Mouse (Mus musculus) thymus, postnatal 0 days (tissue): ENCODE results near the gene Lrp6. TPM values are rescaled to one million over a fixed set of nuclear protein-coding genes. Genes with fewer than 3 reads are reported as not detected.

Experiments used
- DNase-seq: peaks from one replicate; pipeline ENCODE4 v3.0.0-alpha.2; 2015; ENCODE audit warnings: low spot score
- polyA plus RNA-seq: library from polyadenylated mRNA; unstranded; fragments of >200 nt; fragmentation: Nextera tagmentation; extraction: Ambion mirVana; gene quantifications from 2 replicates; pipeline ENCODE4 v1.2.1, GENCODE M21; 2015

Lrp6 gene
- polyA plus RNA-seq, 1 experiment from 2014 or later: 22.0 TPM

- DNase-seq: peak; percentile 42
These were observed 33.7 kb downstream of the Lrp6 start for GRCm38 (mm10) chr6:134533021-134533420.

DNA sequence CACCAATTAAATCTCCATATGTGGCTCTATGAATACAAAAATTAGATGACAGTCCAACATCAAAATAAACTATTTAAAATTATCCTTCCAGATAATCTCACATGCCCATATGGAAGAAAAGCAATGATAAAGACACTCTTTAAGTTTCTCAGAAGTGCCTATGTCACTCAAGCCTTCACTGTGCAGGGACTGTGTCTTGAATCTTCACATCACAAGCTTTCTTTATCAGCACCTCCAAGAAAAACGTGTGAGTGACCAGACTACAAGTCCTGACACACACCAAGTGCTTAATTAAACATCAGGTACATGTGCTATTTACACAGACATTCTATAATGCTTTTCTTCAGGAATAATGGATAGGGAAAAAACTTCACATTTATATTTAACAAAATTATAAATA lies 34.8 kb downstream of the Lrp6 start:
- no peak for DNase-seq

DNA sequence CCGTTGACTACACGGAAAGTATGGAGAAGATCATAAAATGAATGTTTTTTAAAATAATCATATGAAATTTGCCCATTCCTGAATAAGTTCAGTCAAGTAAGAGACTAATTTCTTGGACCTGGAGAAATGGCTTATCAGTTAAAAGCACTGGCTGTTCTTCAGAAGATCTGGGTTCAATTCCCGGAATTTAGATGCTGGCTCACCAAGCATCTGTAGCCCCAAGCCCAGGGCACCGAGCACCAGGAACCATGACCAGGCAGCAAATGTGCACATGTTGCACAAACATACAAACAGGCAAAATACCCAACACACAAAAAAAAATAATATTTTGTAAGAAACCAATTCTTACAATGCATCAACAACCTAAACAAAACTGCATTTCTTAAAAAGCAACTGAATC lies 37.4 kb downstream of the Lrp6 start:
- no peak for DNase-seq

- no peak for DNase-seq
These were observed 38.4 kb downstream of the Lrp6 start for GRCm38 (mm10) chr6:134528396-134528795.

DNA sequence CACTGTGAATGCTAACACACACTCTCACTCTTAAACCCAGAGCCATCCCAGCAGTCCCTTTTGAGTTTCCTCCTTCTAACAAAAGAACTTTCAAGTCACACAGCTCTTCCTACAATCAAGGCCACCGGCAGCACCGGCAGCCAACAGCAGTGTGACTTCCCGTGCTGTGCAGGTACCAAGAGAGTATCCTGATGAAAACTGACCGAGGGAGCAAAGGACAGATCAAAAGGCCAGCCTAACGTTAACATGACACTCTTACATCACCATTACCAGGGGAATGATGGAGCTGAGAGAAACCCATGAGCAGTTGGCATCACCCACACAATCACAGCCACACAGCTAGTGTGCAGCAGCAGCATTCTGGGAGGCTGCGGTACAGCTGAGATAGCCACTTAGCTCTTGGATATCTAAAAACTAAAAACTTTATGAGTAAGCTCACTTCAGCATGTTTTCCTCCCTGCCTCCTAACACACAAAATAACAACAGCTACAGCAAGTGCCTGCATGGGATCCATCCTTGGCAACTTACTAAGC lies 39.1 kb downstream of the Lrp6 start:
- no peak for DNase-seq

DNA sequence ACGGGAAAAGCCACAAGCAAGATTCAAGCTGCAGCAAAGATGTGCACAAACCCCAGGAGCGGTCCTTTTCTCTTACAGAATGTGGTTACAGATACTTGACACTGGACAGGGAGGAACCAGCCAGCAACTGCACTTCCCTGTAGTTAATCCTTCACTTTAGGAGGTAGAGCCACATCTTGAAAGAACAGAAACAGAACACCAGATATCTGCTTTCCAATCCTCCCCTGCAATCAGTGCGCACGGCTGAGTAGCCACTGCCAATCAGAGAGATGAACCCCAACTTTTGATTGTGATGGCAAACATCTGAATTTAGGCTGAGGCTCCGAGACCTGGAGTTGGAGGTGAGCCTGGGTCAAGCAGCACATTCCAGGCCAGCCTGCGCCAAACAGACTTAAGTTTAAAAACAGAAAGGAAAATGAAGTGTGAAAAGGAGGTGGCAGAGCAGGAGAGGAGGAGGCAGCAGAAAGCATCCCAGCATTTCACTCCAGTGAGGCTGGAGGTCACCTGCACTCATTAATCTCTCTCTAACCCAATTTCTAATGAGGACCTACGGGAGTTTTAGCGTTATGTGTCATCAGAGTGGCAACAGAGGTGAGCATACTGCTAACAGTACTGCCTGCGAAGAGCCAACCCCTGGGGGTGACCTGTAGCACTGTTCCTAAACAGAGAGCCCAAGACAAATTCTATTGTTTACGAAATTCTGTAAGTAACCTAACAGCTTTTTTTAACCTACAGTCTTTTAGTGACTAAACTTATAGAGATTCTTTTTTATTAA lies 39.8 kb downstream of the Lrp6 start:
- no peak for DNase-seq

GRCm38 (mm10) chr6:134526275-134526674 lies 40.5 kb downstream of the Lrp6 start:
- no peak for DNase-seq

DNA sequence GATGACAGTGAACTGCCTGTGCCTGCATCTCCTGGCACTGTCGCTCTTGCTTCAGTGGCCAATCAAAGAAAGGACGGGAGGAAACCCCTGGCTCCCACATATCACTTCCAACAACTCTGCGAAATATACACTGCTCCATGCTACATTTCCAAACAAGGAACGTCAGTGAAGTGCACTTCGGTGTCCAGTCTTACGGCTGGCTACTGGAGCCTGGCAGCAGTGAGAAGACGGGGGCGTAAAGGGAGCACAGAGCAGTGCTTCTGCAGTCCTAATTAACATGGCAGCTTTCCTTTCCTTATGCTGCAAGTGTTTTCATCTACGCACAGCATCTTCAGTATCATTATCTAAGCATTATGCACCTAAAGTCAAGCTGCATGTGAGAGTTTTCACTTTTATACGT lies 45.4 kb downstream of the Lrp6 start:
- no peak for DNase-seq

DNA sequence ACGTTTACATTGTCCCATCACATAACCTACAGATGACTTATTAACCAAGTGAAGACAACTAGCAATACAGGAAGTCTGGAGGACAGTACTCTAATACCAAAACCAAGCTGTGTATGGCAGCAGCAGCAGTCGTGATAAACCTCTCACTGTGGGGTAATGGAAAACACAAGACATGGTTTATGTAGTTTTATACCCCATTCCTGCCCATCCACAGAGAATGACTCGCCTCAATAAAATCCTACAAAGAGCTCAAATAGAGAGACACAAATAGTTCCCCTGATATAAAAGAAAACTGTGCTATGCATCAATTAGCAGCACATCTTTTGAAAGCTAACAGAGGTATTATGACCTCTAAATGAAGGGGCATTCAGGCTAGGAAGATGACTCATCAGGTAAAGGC lies 45.9 kb downstream of the Lrp6 start:
- no peak for DNase-seq

DNA sequence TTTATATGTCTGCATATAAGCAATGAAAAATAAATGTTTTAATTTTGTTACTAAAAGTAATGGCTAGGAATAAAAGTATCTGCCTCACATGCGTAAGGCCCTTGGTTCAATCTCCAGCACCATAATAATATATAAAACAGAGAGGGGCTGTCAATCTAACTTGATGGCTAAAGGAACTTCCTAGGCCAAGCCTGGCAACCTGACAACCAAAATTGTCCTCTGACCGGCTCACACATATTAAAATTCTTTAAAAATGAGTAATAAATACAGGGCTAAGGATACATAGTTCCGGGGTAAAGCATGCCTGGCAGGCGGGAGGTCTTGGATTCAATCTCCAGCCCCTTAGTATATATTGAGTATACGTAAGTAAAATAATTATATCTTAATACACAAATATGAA lies 48.3 kb downstream of the Lrp6 start:
- DNase-seq: no peak

GRCm38 (mm10) chr6:134517141-134517540 lies 49.6 kb downstream of the Lrp6 start:
- no peak for DNase-seq

DNA sequence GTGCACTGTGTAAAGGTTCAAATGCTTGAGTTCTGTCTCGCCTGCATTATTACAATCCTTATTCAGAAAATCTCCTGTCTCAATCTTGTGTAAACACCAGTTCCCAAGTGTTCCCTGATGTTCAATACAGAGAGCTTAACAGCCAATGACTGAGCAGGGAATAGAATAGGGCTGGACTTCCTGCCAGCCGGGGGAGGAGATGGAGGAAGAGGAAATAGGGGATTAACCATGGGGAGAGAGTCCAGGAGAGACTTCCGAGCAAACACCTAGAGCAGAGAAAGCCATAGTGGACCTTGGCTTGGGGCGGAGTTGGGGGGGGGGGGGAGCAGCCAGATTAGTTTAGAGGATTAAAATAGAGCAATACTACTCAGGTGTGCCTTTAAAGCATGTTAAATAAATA lies 51.3 kb downstream of the Lrp6 start:
- DNase-seq: no peak

DNA sequence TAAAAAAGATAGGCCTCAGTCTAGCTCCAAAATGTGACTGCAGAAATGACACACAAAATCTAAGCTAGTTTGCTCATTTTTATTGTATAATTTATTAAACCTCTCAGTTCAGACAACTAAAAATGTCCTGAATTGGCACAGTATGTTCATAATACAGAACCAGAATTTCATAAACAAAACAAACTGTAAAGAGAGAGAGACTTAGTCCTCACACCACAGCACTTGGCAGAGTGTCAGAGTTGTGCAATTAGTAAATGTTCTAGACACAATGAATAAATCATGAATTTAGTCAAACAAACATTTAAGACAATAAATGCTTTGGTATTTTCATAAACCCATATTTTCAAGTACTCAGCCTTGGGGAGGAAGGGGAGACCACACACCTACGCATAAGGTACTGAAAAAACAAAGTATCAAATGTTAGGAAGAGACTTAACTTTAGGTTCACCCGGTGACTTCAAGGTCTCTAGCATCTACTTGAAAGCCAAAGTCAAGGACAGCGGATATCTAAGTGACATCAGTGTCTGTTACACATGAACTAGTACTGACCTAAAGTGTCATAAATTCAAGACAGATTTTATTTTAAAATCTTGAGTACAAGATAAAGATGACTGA lies 52.8 kb downstream of the Lrp6 start:
- no peak for DNase-seq

GRCm38 (mm10) chr6:134513011-134513410 lies 53.8 kb downstream of the Lrp6 start:
- no peak for DNase-seq

DNA sequence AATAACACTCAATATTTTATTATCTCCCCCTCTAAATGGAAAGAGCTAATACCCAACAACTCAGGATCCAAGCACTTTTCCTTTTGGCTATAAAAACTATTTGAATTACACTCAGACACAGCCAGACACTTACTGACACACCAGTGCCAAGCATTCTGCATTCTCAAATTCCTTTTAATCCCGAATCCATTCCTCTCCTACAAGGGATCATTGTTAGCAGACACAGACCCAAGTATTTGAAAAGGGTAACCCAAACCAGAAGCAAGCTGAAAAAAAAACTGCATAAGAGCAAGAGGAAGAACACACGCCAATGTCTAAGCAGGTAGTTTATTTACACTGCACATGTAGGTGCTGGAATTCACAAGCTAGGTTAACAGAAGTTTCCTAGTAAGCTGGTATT lies 54.3 kb downstream of the Lrp6 start:
- no peak for DNase-seq

GRCm38 (mm10) chr6:134511118-134511517 lies 55.6 kb downstream of the Lrp6 start:
- DNase-seq: no peak

DNA sequence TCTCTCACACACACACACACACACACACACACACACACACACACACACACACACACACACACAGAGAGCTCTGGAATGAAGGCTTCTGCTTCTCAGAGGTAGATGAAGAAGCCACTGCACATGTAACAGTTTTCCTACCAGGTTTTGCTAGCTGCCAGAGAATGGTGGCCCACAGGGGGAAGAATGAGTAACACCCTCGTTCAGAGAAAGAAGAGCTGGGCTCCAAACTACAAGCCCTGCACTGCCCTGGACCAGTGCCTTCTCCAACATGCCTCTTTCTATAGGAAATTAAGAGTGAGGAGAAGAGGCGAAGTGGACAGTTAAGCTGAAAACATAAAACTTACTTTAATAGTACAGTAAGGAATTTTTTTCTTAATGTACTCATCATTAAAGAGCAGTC lies 56.5 kb downstream of the Lrp6 start:
- no peak for DNase-seq

- DNase-seq: no peak
These were observed 57.0 kb downstream of the Lrp6 start for GRCm38 (mm10) chr6:134509731-134510226.

- no peak for DNase-seq
These were observed 61.9 kb downstream of the Lrp6 start for GRCm38 (mm10) chr6:134504866-134505265.

GRCm38 (mm10) chr6:134502335-134502734 lies 64.4 kb downstream of the Lrp6 start:
- DNase-seq: no peak

DNA sequence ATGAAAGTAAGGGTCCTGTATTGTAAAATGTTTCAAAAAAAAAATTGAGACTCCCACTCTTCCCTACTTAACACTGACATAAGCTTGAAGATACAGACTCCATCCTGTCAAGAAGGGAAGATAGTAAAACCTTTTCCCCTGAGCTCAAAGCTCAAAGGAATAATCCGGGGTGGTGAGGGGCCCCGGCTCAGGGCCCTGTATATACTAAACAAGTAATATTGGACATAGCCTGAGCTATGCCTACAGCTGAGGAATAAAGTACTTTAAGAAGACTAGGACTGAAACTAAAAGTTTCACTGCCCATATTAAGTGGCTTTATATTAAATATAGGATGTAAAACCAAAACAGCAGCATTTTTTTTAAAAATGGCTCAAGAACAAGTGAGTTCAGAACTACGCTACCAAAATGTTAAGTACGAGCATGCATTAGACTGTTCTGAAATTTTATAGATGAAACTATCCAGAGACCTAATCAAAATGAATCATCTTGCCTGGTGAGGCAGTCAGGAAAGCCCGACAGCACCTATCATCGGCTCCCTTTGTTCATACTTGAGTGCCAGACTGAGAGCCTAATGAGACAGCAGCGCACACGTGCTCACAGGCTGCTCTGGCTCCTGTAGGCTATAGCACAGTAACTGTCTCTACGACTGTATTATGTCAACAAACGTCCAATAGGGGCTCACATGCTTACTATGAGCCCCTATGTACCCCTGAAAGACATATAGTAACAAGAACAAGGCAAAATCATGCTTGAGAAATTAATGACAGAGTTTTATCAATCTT lies 66.2 kb downstream of the Lrp6 start:
- no peak for DNase-seq

DNA sequence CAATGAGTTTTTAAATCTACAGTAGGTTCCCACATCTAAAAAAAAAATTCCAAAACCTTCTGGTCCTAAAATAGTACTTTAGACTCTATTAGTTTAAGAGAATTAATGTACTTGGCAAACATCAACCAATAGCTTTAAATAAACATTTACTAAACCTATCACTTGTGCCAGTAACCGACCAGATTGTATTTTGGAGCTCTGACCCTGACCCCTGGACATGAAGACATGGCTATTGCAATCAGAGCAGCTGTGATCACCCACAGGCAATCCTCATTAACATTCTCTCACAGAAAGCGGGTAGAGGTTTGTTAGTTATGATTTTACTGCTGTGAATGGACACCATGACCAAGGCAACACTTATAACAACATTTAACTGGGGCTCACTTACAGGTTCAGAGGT lies 67.7 kb downstream of the Lrp6 start:
- DNase-seq: no peak
